Mouse (Mus musculus) brain, embryonic 14.5 days (tissue): ENCODE results near the gene Ms4a15.

Experiments used
- CTCF ChIP-seq: fragments of 200-500 bp; IDR thresholded peaks from 2 replicates; pipeline ENCODE4 v1.5.1; 2012; ENCODE audit warnings: inconsistent platforms, mild to moderate bottlenecking, moderate library complexity, borderline replicate concordance; ENCODE audit not compliant: insufficient read depth, insufficient read length; ENCODE audit errors: extremely low read depth
- POLR2A ChIP-seq: fragments of 200-500 bp; IDR thresholded peaks from 2 replicates; pipeline ENCODE4 v1.6.1; 2012; ENCODE audit warnings: mild to moderate bottlenecking, inconsistent platforms, borderline replicate concordance; ENCODE audit not compliant: poor library complexity, insufficient read depth, insufficient read length, severe bottlenecking; ENCODE audit errors: extremely low read depth

GRCm38 (mm10) chr19:10949558-10949957 is 43.5 kb downstream of the Ms4a15 start:
- no peak for TF ChIP-seq CTCF
- no peak for TF ChIP-seq POLR2A
